Mouse (Mus musculus) CD4-positive, CD25-positive, alpha-beta regulatory T cell, adult 4 months (primary cell): ENCODE measurements around the gene Rcan3. TPM values are rescaled to one million over a fixed set of nuclear protein-coding genes. Genes with fewer than 3 reads are reported as not detected.

ENCODE experiments used
- polyA plus RNA-seq, 2 experiments: library from polyadenylated mRNA; unstranded; fragments of 100-300 nt; shearing (Covaris generic); gene quantifications; one replicate each; pipeline ENCODE4 v1.2.1; 2017

Rcan3 gene
- polyA plus RNA-seq, 2 experiments from 2014 or later = 15.0 to 16.0 TPM

Other genes with a start within 250 kb of the Rcan3 start
- 1 to 10 TPM; 7.0 to 8.0 TPM for gene Clic4, start 161.0 kb downstream of the Rcan3 start, polyA plus RNA-seq
- 100 to 1,000 TPM; 229 to 232 TPM for gene Srrm1, start 80.5 kb downstream of the Rcan3 start, polyA plus RNA-seq
- gene Ncmap, start 35.6 kb downstream of the Rcan3 start, polyA plus RNA-seq = 10 to 100 TPM; 68.5 to 95.2 TPM
- gene Stpg1, start 60.9 kb upstream of the Rcan3 start, polyA plus RNA-seq = not detected
- gene Nipal3, start 61.2 kb upstream of the Rcan3 start, polyA plus RNA-seq = 10 to 100 TPM; 11.6 to 15.8 TPM
- gene Grhl3, start 139.8 kb upstream of the Rcan3 start, polyA plus RNA-seq = not detected